Mouse (Mus musculus) thymus, adult 2 months (tissue): ENCODE measurements around the gene Gm3336.

Experiments used
- CTCF ChIP-seq: fragments of 200-500 bp; IDR thresholded peaks from 2 replicates; pipeline ENCODE4 v1.5.1; 2012; ENCODE audit warnings: mild to moderate bottlenecking, control low read depth, low read length, moderate library complexity, borderline replicate concordance; ENCODE audit not compliant: control insufficient read depth, poor library complexity, insufficient read depth; ENCODE audit errors: extremely low read depth
- POLR2A ChIP-seq: fragments of 200-500 bp; IDR thresholded peaks from 2 replicates; pipeline ENCODE4 v1.6.1; 2012; ENCODE audit warnings: mild to moderate bottlenecking, low read length, control low read depth, moderate library complexity; ENCODE audit not compliant: control insufficient read depth, poor library complexity, insufficient read depth; ENCODE audit errors: extremely low read depth

DNA sequence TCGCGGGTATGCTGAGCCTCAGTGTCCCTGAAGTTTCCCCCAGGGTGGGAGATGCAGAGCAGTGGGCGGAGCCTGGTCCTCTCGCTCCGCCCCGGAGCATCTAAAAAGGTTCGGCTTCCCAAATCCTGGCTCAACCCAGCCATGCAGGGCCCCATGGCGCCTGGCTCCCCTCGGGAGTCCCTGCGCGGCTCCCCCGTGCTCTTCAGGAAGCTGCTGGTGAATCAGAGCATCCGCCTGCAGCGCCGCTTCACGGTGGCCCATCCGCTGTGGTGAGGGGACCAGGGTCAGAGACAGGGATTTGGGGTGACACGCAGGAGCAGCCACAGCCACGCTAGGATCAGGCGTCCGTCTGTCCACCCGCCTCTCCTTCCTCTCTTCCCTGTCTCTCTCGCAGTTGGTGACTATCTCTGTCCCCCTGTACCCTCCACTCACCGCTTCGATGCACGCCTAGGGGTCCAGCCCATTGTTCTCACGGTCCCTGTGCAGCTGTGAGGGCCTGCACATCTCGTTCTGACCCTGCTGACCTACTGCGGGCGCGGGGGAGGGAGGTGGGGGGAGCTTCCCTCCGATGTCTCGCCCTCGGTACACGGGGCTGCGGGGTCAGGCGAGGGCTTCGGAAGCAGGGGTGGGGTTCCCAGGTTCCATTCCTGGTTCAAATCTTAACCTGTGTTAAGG is 24.8 kb downstream of the Gm3336 start:
- TF ChIP-seq CTCF (no peak), POLR2A (no peak)
